Mouse (Mus musculus) thymus, adult 2 months (tissue): Measurements from ENCODE around the gene Wdr62.

Source experiments
- CTCF ChIP-seq: fragments of 200-500 bp; IDR thresholded peaks from 2 replicates; pipeline ENCODE4 v1.5.1; 2012; ENCODE audit warnings: mild to moderate bottlenecking, control low read depth, low read length, moderate library complexity, borderline replicate concordance; ENCODE audit not compliant: control insufficient read depth, poor library complexity, insufficient read depth; ENCODE audit errors: extremely low read depth
- POLR2A ChIP-seq: fragments of 200-500 bp; IDR thresholded peaks from 2 replicates; pipeline ENCODE4 v1.6.1; 2012; ENCODE audit warnings: mild to moderate bottlenecking, low read length, control low read depth, moderate library complexity; ENCODE audit not compliant: control insufficient read depth, poor library complexity, insufficient read depth; ENCODE audit errors: extremely low read depth

- TF ChIP-seq CTCF = no peak
- no peak for TF ChIP-seq POLR2A
Measured at GRCm38 (mm10) chr7:30293795-30294194, 13.6 kb upstream of the Wdr62 start.
